Mouse (Mus musculus): Measurements from ENCODE around the gene Nkd1. TPM values are rescaled to one million over a fixed set of nuclear protein-coding genes. Genes with fewer than 3 reads are reported as not detected.

The Nkd1 gene
- polyA plus RNA-seq, 1 experiment = 143 TPM

GRCm38 (mm10) chr8:88623351-88623750 is 102.2 kb downstream of the Nkd1 start:
- TF ChIP-seq CTCF (IDR thresholded peaks at IDR 0.05; ENCODE audit: insufficient read depth, low read length) (no peak), POLR2A (IDR thresholded peaks at IDR 0.05; ENCODE audit: borderline replicate concordance, extremely low read depth, low read depth, low read length) (no peak)
- 86% methylated on average over 3 of the region's 3 CpGs for WGBS
- H3K4me3 ChIP-seq (replicated peaks; ENCODE audit: extremely low read depth, low read depth, low read length) = no peak overlapping the region
- no peak for DNase-seq
- H3K4me1 ChIP-seq (ENCODE audit: control insufficient read depth, insufficient read depth, low read length) = peaks cover 2% of the 10 kb centered on the region; the same call in 1 of the 2 replicates

GRCm38 (mm10) chr8:88624276-88624675 is 103.1 kb downstream of the Nkd1 start:
- TF ChIP-seq CTCF (IDR thresholded peaks at IDR 0.05; ENCODE audit: insufficient read depth, low read length) (no peak), POLR2A (IDR thresholded peaks at IDR 0.05; ENCODE audit: borderline replicate concordance, extremely low read depth, low read depth, low read length) (no peak)
- no peak for DNase-seq
- Histone ChIP-seq H3K4me3 (replicated peaks; ENCODE audit: extremely low read depth, low read depth, low read length) (no peak overlapping the region), H3K4me1 (ENCODE audit: control insufficient read depth, insufficient read depth, low read length) (peaks cover 2% of the 10 kb centered on the region; the same call in 1 of the 2 replicates)
- WGBS = 86% methylated on average over 3 of the region's 3 CpGs

GRCm38 (mm10) chr8:88626433-88626832 is 105.3 kb downstream of the Nkd1 start:
- 81% methylated on average over 3 of the region's 3 CpGs for whole genome bisulfite sequencing

DNA sequence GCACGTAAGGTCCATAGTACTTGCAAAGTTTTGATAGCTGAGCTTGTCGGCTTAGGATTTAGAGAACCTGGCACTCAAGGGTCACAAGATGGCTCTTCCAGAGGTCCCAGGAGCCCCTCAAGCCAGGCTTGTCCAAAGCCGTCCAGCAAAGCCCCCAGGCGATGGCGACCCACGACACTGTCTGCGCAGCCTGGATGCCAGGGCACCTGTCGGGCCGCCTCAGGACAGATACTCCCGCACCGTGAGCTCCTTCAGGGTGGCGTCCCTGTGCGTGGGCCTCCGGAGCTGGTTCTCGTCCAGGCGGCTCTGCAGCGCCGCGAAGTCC is 105.7 kb downstream of the Nkd1 start:
- peak overlapping the region; percentile 63 for H3K4me3 ChIP-seq (replicated peaks; ENCODE audit: extremely low read depth, low read depth, low read length)

More at GRCm38 (mm10) chr8:88626433-88626832, 105.3 kb downstream of the Nkd1 start:
- no peak overlapping the region for H3K4me3 ChIP-seq (replicated peaks; ENCODE audit: extremely low read depth, low read depth, low read length)
- no peak for DNase-seq
- no peak for TF ChIP-seq POLR2A (IDR thresholded peaks at IDR 0.05; ENCODE audit: borderline replicate concordance, extremely low read depth, low read depth, low read length)
- TF ChIP-seq CTCF (IDR thresholded peaks at IDR 0.05; ENCODE audit: insufficient read depth, low read length) = no peak
- no peaks in the 10 kb centered on the region; the same call in 1 of the 2 replicates for H3K4me1 ChIP-seq (ENCODE audit: control insufficient read depth, insufficient read depth, low read length)

GRCm38 (mm10) chr8:88627265-88627991 is 106.3 kb downstream of the Nkd1 start:
- DNase-seq = peak; percentile 54
- no peaks in the 10 kb centered on the region; the same call in 1 of the 2 replicates for H3K4me1 ChIP-seq (ENCODE audit: control insufficient read depth, insufficient read depth, low read length)
- 30% methylated on average over 105 of the region's 105 CpGs for WGBS
- peak overlapping the region; percentile 65 for H3K4me3 ChIP-seq (replicated peaks; ENCODE audit: extremely low read depth, low read depth, low read length)
- TF ChIP-seq POLR2A (IDR thresholded peaks at IDR 0.05; ENCODE audit: borderline replicate concordance, extremely low read depth, low read depth, low read length) = peak; percentile 17; the same call in 1 of the 2 replicates
- TF ChIP-seq CTCF (IDR thresholded peaks at IDR 0.05; ENCODE audit: insufficient read depth, low read length) = no peak

More for the DNA sequence above, 105.7 kb downstream of the Nkd1 start:
- DNase-seq = no peak
- TF ChIP-seq CTCF (IDR thresholded peaks at IDR 0.05; ENCODE audit: insufficient read depth, low read length) (no peak), POLR2A (IDR thresholded peaks at IDR 0.05; ENCODE audit: borderline replicate concordance, extremely low read depth, low read depth, low read length) (no peak)
- H3K4me1 ChIP-seq (ENCODE audit: control insufficient read depth, insufficient read depth, low read length) = no peaks in the 10 kb centered on the region; the same call in 1 of the 2 replicates
- 31% methylated on average over 19 of the region's 19 CpGs for WGBS

DNA sequence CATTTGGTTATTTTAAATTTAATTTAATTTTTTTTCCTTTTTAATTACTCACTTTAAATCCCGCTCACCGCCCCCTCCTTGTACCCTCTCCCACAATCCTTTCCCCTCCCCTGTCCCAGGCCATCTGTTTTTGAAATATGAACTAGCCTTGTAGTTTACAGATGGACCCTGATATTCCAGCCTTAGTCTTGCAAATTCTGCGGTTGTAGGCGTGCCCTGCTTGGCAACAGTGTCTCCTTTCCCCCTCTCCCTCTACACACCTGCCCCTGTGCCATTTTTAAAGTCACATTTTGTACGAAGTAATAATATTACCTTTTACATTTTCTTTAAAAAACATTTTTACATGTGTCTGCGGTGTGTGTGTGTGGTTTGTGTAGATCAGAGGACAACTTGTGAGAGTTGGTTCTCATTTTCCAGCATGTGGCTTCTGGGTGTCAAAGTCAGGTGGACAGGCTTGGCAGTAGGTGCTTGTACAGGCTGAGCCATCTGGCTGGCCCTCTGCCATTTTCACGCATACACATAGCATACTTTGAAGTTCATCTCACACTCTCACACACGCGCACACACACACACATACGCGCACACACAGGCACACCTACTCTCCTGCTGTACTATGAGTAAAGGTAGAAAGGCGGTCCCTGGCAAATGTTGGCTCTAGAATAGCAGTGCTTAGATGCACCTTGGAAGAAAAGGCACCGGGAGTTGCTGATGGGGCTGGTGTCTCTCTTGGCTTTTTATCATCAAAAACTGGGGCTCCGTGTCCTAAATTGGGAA is 107.0 kb downstream of the Nkd1 start:
- WGBS = 79% methylated on average over 14 of the region's 14 CpGs
- TF ChIP-seq POLR2A (IDR thresholded peaks at IDR 0.05; ENCODE audit: borderline replicate concordance, extremely low read depth, low read depth, low read length) = no peak
- no peak for TF ChIP-seq CTCF (IDR thresholded peaks at IDR 0.05; ENCODE audit: insufficient read depth, low read length)
- no peak for DNase-seq
- Histone ChIP-seq H3K4me3 (replicated peaks; ENCODE audit: extremely low read depth, low read depth, low read length) (no peak overlapping the region), H3K4me1 (ENCODE audit: control insufficient read depth, insufficient read depth, low read length) (peaks cover 4% of the 10 kb centered on the region)

DNA sequence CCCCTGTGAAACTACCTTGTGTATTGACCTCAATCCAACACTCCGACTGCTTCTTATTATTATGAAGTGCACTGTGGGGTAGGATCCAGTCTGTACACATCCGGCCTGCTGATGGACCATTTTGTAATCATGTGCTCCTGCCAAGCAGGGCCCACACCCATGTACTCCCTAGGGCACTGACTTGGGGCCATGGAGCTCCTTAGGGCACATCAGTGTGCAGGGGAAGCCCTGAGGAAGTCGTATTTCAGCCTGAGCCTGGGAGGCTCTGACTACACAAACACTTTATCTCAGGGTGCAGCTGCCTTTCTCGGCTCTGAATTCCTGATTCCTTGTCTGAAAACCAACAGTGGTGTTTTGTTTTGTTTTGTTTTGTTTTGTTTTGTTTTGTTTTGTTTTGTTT is 109.1 kb downstream of the Nkd1 start:
- TF ChIP-seq POLR2A (IDR thresholded peaks at IDR 0.05; ENCODE audit: borderline replicate concordance, extremely low read depth, low read depth, low read length) = no peak
- TF ChIP-seq CTCF (IDR thresholded peaks at IDR 0.05; ENCODE audit: insufficient read depth, low read length) = no peak
- Histone ChIP-seq H3K4me1 (ENCODE audit: control insufficient read depth, insufficient read depth, low read length) (peaks cover 10% of the 10 kb centered on the region), H3K4me3 (replicated peaks; ENCODE audit: extremely low read depth, low read depth, low read length) (no peak overlapping the region)
- no peak for DNase-seq
- 41% methylated on average over 4 of the region's 4 CpGs for WGBS

DNA sequence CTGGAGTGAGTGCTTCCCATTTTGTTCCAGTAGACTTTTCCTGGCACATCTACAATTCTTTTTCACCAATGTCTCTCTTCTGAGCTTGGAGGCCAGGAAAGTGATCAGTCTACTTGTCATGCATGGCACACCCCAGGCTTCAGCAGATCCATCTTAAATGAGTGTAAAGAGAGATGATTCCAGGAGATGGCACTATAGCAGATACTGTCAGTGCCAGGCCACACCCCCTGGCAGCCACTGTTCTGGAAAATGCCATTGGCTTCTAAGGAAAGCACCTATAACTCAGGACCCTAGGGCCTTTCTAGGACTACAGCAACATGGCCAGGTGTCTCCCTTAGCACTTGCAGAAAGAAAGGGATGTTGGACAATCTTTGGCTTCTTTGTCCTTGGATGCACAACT is 109.9 kb downstream of the Nkd1 start:
- Histone ChIP-seq H3K4me3 (replicated peaks; ENCODE audit: extremely low read depth, low read depth, low read length) (no peak overlapping the region), H3K4me1 (ENCODE audit: control insufficient read depth, insufficient read depth, low read length) (peaks cover 10% of the 10 kb centered on the region)
- no peak for DNase-seq
- TF ChIP-seq POLR2A (IDR thresholded peaks at IDR 0.05; ENCODE audit: borderline replicate concordance, extremely low read depth, low read depth, low read length) (no peak), CTCF (IDR thresholded peaks at IDR 0.05; ENCODE audit: insufficient read depth, low read length) (peak; percentile 22; the same call in 1 of the 2 replicates)

DNA sequence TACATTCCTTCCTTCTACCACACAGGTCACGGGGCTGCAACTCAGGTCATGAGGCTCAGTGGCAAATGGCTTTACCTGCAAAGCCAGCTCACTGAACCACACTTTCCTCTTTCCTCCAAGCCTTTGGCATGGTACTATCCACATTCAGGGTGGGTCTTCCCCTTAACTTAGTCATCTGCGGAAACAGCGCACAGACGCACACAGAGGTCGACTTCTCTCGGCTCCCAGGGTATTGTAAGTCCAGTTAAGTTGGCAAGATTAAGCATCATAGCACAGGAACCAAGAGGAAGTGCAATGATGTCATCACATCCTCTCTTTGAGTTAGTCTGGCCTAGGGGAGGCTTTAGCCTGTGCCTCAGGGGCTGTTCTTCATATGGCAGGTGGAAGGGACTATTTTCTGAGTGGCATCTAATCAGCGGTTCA is 112.2 kb downstream of the Nkd1 start:
- H3K4me1 ChIP-seq (ENCODE audit: control insufficient read depth, insufficient read depth, low read length) = peaks cover 11% of the 10 kb centered on the region
- H3K4me3 ChIP-seq (replicated peaks; ENCODE audit: extremely low read depth, low read depth, low read length) = no peak overlapping the region
- no peak for DNase-seq
- TF ChIP-seq POLR2A (IDR thresholded peaks at IDR 0.05; ENCODE audit: borderline replicate concordance, extremely low read depth, low read depth, low read length) (no peak), CTCF (IDR thresholded peaks at IDR 0.05; ENCODE audit: insufficient read depth, low read length) (no peak)
- 51% methylated on average over 7 of the region's 7 CpGs for WGBS

Data from lung, adult 2 months (tissue).